Mouse (Mus musculus) MEL (cell line): Measurements from ENCODE around the gene BC030870. TPM values are rescaled to one million over a fixed set of nuclear protein-coding genes. Genes with fewer than 3 reads are reported as not detected.

Experiments used
- DNase-seq: peaks from one replicate; pipeline ENCODE4 v3.0.0; 2011; ENCODE audit warnings: low read depth, low spot score
- H3K27ac ChIP-seq: 2 replicates; pipeline ENCODE4 v1.5.1; 2012; ENCODE audit warnings: low read depth, mild to moderate bottlenecking, control low read depth, low read length, moderate library complexity; ENCODE audit not compliant: control insufficient read depth
- H3K27me3 ChIP-seq, 2 experiments: fragments of 150-350 bp in 1 of 2; sonication (generic) in 1 of 2; 2 replicates each; pipeline ENCODE4 v1.6.1; 2012; ENCODE audit warnings: low read length in 2 of 2, mild to moderate bottlenecking in 2 of 2, improper control_type of control experiment in 1 of 2, moderate library complexity in 1 of 2; ENCODE audit not compliant: insufficient read depth in 2 of 2, control insufficient read depth in 1 of 2
- H3K36me3 ChIP-seq, 2 experiments: 2 replicates each; pipeline ENCODE4 v1.6.1; 2012 to 2014; ENCODE audit warnings: low read length in 2 of 2, improper control_type of control experiment in 1 of 2, inconsistent platforms in 1 of 2, mild to moderate bottlenecking in 1 of 2; ENCODE audit not compliant: insufficient read depth in 2 of 2, control insufficient read depth in 1 of 2
- H3K4me1 ChIP-seq, 2 experiments: fragments of 150-350 bp in 1 of 2; sonication (generic) in 1 of 2; 2 replicates each; pipeline ENCODE4 v1.6.1; 2012; ENCODE audit warnings: low read length in 2 of 2, improper control_type of control experiment in 1 of 2, mild to moderate bottlenecking in 1 of 2; ENCODE audit not compliant: insufficient read depth in 2 of 2, control insufficient read depth in 1 of 2
- H3K4me3 ChIP-seq, 2 experiments: fragments of 150-350 bp in 1 of 2; sonication (generic) in 1 of 2; 2 replicates each; pipeline ENCODE4 v1.5.1; 2012; ENCODE audit warnings: low read depth in 2 of 2, low read length in 2 of 2, mild to moderate bottlenecking in 2 of 2, moderate library complexity in 2 of 2, control low read depth in 1 of 2, improper control_type of control experiment in 1 of 2; ENCODE audit not compliant: control insufficient read depth in 1 of 2, insufficient read depth in 1 of 2
- H3K79me2 ChIP-seq: 2 replicates; pipeline ENCODE4 v1.6.1; 2012; ENCODE audit warnings: mild to moderate bottlenecking, low read length, moderate library complexity; ENCODE audit not compliant: control insufficient read depth, poor library complexity, insufficient read depth
- H3K9ac ChIP-seq: 2 replicates; pipeline ENCODE4 v1.6.1; 2012; ENCODE audit warnings: low read depth, mild to moderate bottlenecking, control low read depth, low read length, moderate library complexity; ENCODE audit not compliant: control insufficient read depth, poor library complexity, severe bottlenecking
- H3K9me3 ChIP-seq: fragments of 150-350 bp; sonication (generic); replicated peaks from 2 replicates; pipeline ENCODE4 v1.6.1; 2012; ENCODE audit warnings: mild to moderate bottlenecking, low read length, improper control_type of control experiment, moderate library complexity; ENCODE audit not compliant: insufficient read depth
- CHD1 ChIP-seq: IDR thresholded peaks from 2 replicates; pipeline ENCODE4 v1.6.1; 2012; ENCODE audit warnings: low read depth, mild to moderate bottlenecking, inconsistent platforms, low read length, improper control_type of control experiment
- CTCF ChIP-seq, 3 experiments: IDR thresholded peaks in 2 of 3; conservative IDR thresholded peaks in 1 of 3; 2 replicates each; pipeline ENCODE4 v1.5.1; 2011 to 2012; ENCODE audit warnings: low read length in 3 of 3, low read depth in 2 of 3, mild to moderate bottlenecking in 2 of 3, improper control_type of control experiment in 1 of 3, inconsistent platforms in 1 of 3, mixed read lengths in 1 of 3, moderate library complexity in 1 of 3; ENCODE audit not compliant: control insufficient read depth in 1 of 3, insufficient read depth in 1 of 3, poor library complexity in 1 of 3, severe bottlenecking in 1 of 3
- E2F4 ChIP-seq: IDR thresholded peaks from 2 replicates; pipeline ENCODE4 v1.6.1; 2011; ENCODE audit warnings: low read depth, low read length, improper control_type of control experiment, borderline replicate concordance
- KAT2A ChIP-seq: conservative IDR thresholded peaks from 2 replicates; pipeline ENCODE4 v1.6.1; 2012; ENCODE audit warnings: low read depth, low read length, improper control_type of control experiment, inconsistent platforms
- MXI1 ChIP-seq: IDR thresholded peaks from 2 replicates; pipeline ENCODE4 v1.6.1; 2011; ENCODE audit warnings: mild to moderate bottlenecking, low read depth, low read length, improper control_type of control experiment
- POLR2A ChIP-seq, 2 experiments: IDR thresholded peaks; 2 replicates each; pipeline ENCODE4 v1.6.1; 2011 to 2012; ENCODE audit warnings: low read length in 2 of 2, mild to moderate bottlenecking in 2 of 2, control low read depth in 1 of 2, improper control_type of control experiment in 1 of 2, low read depth in 1 of 2, moderate library complexity in 1 of 2; ENCODE audit not compliant: control insufficient read depth in 1 of 2, insufficient read depth in 1 of 2, poor library complexity in 1 of 2
- POLR2AphosphoS2 ChIP-seq: IDR thresholded peaks from 2 replicates; pipeline ENCODE4 v1.6.1; 2011; ENCODE audit warnings: low read length, improper control_type of control experiment
- RAD21 ChIP-seq: IDR thresholded peaks from 2 replicates; pipeline ENCODE4 v1.6.1; 2011; ENCODE audit warnings: mild to moderate bottlenecking, low read depth, low read length, improper control_type of control experiment
- SMC3 ChIP-seq: IDR thresholded peaks from 2 replicates; pipeline ENCODE4 v1.6.1; 2011; ENCODE audit warnings: low read depth, low read length, improper control_type of control experiment
- TAL1 ChIP-seq: IDR thresholded peaks from 2 replicates; pipeline ENCODE4 v1.6.1; 2012; ENCODE audit warnings: mild to moderate bottlenecking, inconsistent platforms, low read length, moderate library complexity, mixed read lengths
- TCF12 ChIP-seq: IDR thresholded peaks from 2 replicates; pipeline ENCODE4 v1.6.1; 2014; ENCODE audit warnings: low read depth, mild to moderate bottlenecking, inconsistent platforms, low read length, improper control_type of control experiment, moderate library complexity
- UBTF ChIP-seq: IDR thresholded peaks from 2 replicates; pipeline ENCODE4 v1.6.1; 2012; ENCODE audit warnings: low read depth, mild to moderate bottlenecking, inconsistent platforms, low read length, improper control_type of control experiment, moderate library complexity, borderline replicate concordance; ENCODE audit not compliant: insufficient read depth
- USF2 ChIP-seq, 2 experiments: IDR thresholded peaks; 2 replicates each; pipeline ENCODE4 v1.6.1; 2011 to 2012; ENCODE audit warnings: improper control_type of control experiment in 2 of 2, low read length in 2 of 2, borderline replicate concordance in 1 of 2, inconsistent platforms in 1 of 2, low read depth in 1 of 2, mild to moderate bottlenecking in 1 of 2; ENCODE audit not compliant: insufficient read depth in 1 of 2
- ZC3H11A ChIP-seq: IDR thresholded peaks from 2 replicates; pipeline ENCODE4 v1.6.1; 2012; ENCODE audit warnings: low read depth, mild to moderate bottlenecking, inconsistent platforms, low read length, improper control_type of control experiment
- ZNF384 ChIP-seq: IDR thresholded peaks from 2 replicates; pipeline ENCODE4 v1.6.1; 2012; ENCODE audit warnings: low read depth, mild to moderate bottlenecking, inconsistent platforms, low read length, improper control_type of control experiment
- polyA plus RNA-seq, 2 experiments: library from polyadenylated mRNA; stranded (reverse) in 1 of 2; unstranded in 1 of 2; fragments of >175 nt in 1 of 2; fragments of >200 nt in 1 of 2; gene quantifications; 2 replicates each; pipeline versions ENCODE4 v1.2.1 to v1.2.4; 2012; ENCODE audit warnings: low replicate concordance in 2 of 2, low read depth in 1 of 2; ENCODE audit not compliant: insufficient read length in 2 of 2, insufficient read depth in 1 of 2, missing spikeins in 1 of 2
- total RNA-seq: library from RNA; depleted of rRNA; stranded (reverse); fragments of 300-350 nt; gene quantifications from 2 replicates; pipeline ENCODE4 v1.2.3, GENCODE M21; 2012

Gene BC030870
- total and polyA plus RNA-seq, 3 experiments = not detected

- H3K9ac ChIP-seq = no peak overlapping the region
Observed at GRCm38 (mm10) chr8:65107936-65108718, 21.2 kb downstream of the BC030870 start.

GRCm38 (mm10) chr8:65104041-65104440, 25.3 kb downstream of the BC030870 start:
- TF ChIP-seq ZNF384 (no peak), E2F4 (no peak), UBTF (no peak), TAL1 (no peak)
- H3K4me1 ChIP-seq = no peaks in the 10 kb centered on the region
- H3K9ac ChIP-seq = no peak overlapping the region
- H3K36me3 ChIP-seq = no peaks in the 10 kb centered on the region
- no peak overlapping the region for H3K4me3 ChIP-seq
- no peaks in the 10 kb centered on the region for H3K27me3 ChIP-seq
- no peak overlapping the region for H3K27ac ChIP-seq
- DNase-seq = no peak
- H3K9me3 ChIP-seq = no peaks in the 10 kb centered on the region
- H3K79me2 ChIP-seq = no peaks in the 10 kb centered on the region

More at GRCm38 (mm10) chr8:65107936-65108718, 21.2 kb downstream of the BC030870 start:
- no peaks in the 10 kb centered on the region for H3K4me1 ChIP-seq
- no peak overlapping the region for H3K27ac ChIP-seq
- no peaks in the 10 kb centered on the region for H3K36me3 ChIP-seq
- H3K4me3 ChIP-seq = no peak overlapping the region
- no peaks in the 10 kb centered on the region for H3K79me2 ChIP-seq
- H3K9me3 ChIP-seq = no peaks in the 10 kb centered on the region
- DNase-seq = no peak
- TF ChIP-seq CHD1 = no peak
- no peak for TF ChIP-seq SMC3
- TF ChIP-seq USF2 (IDR thresholded peaks at IDR 0.05; ENCODE audit: borderline replicate concordance in 1 of 2, insufficient read depth in 1 of 2, low read depth in 1 of 2, low read length in 2 of 2) = no peak
- TF ChIP-seq POLR2AphosphoS2 = no peak
- TF ChIP-seq KAT2A = no peak
- no peak for TF ChIP-seq E2F4
- TF ChIP-seq MXI1 = no peak
- TF ChIP-seq TCF12 = no peak
- no peak for TF ChIP-seq CTCF (IDR thresholded peaks at IDR 0.05 in 2 of 3, conservative IDR thresholded peaks at IDR 0.05 in 1 of 3; ENCODE audit: control insufficient read depth in 1 of 3, insufficient read depth in 1 of 3, low read depth in 2 of 3, low read length in 3 of 3, poor library complexity in 1 of 3, severe bottlenecking in 1 of 3)
- no peak for TF ChIP-seq ZC3H11A
- no peak for TF ChIP-seq POLR2A (IDR thresholded peaks at IDR 0.05; ENCODE audit: control insufficient read depth in 1 of 2, insufficient read depth in 1 of 2, low read depth in 1 of 2, low read length in 2 of 2, poor library complexity in 1 of 2)
- TF ChIP-seq RAD21 = no peak
- H3K27me3 ChIP-seq = no peaks in the 10 kb centered on the region
